Comparison of ENCODE assay signal across 9 mouse cellular contexts in the genomic region with DNA sequence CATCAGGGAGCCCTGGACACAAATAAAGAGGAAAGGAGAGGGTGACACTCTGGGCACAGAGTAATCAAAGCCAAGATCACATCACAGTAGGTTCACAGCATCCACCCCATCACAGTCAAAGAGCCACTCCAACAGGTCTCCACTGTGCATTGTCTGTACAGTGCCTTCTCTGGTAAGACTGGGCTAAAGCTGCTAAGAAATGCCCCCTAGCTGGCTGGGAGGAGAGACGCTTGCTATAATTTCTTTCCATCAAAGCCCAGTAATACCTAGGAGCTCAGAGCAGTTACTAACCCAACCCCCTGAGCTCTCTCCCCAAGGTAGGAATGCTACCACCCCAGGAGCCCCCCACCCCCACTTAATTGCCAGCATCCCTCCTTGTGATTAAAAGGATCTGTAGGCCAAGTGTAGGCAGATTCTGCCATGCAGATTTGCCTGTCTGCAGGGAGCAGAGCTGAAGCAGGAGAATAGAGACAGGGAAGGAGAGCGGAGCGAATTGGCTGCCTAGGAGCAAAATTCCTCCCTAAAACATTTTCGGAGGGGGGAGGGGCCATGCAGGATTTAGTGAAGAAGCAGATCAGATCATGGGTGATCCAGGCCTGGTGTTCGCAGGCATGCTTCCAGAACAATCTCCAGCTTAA. TPM values are rescaled to one million over a fixed set of nuclear protein-coding genes. Genes with fewer than 3 reads are reported as not detected.
DNase-seq lines count a peak whose midpoint lies in the region; ATAC-seq lines count a peak whose summit lies in the region.
"Had no signal": no experiment of that assay in that cellular context is flagged by ENCODE, and none has a peak within 500 bp of the region (broad histone marks: within the 10 kb centered on the region; RNA-seq: fewer than 3 reads in every experiment).

No protein-coding gene starts in this region.

- intact Hi-C loops in left cerebral cortex, postnatal 25 days (cut with DNase I): loop anchor here (10.0 kb wide), 1 partner anchor 370 kb away; no protein-coding TSS in a partner anchor
- intact Hi-C loops in left cerebral cortex, postnatal 4 days (cut with DNase I): loop anchor here (10.0 kb wide), 3 partner anchors 110 to 1610 kb away; no protein-coding TSS in a partner anchor

- no peaks in the 10 kb centered on the region for H3K27me3 ChIP-seq in hindbrain, embryonic 15.5 days
- H3K27me3 ChIP-seq in neural tube, embryonic 15.5 days (replicated peaks): no peaks in the 10 kb centered on the region; the same call in 1 of the 2 replicates

- no peaks in the 10 kb centered on the region for H3K9me3 ChIP-seq in hindbrain, embryonic 15.5 days
- H3K9me3 ChIP-seq in neural tube, embryonic 15.5 days (replicated peaks): no peaks in the 10 kb centered on the region
- H3K9me3 ChIP-seq: liver, embryonic 12.5 days had no signal

- H3K4me2 ChIP-seq in hindbrain, embryonic 15.5 days: peak overlapping the region; percentile 75
- H3K4me2 ChIP-seq in neural tube, embryonic 15.5 days: peak overlapping the region; percentile 77
- H3K4me2 ChIP-seq: liver, embryonic 12.5 days had no signal

- peak; percentile 37 to 40 for DNase-seq in cerebellum, postnatal 10 days
- no peak for DNase-seq in cerebellum, adult 9-11 months
- DNase-seq in left cerebral cortex, postnatal 25 days (ENCODE audit: low spot score in 2 of 2): peak; percentile 34 to 53
- no peak for DNase-seq in left cerebral cortex, postnatal 4 days
- DNase-seq in cerebellum, adult 8-10 months: no peak
- DNase-seq in gastrocnemius, adult 18-20 months (ENCODE audit: low spot score): no peak

- peak overlapping the region; percentile 62 for H3K27ac ChIP-seq in hindbrain, embryonic 15.5 days (replicated peaks)
- H3K27ac ChIP-seq in neural tube, embryonic 15.5 days (replicated peaks): peak overlapping the region; percentile 69
- H3K27ac ChIP-seq: liver, embryonic 12.5 days had no signal

- H3K4me1 ChIP-seq in hindbrain, embryonic 15.5 days (replicated peaks): peaks cover 58% of the 10 kb centered on the region
- H3K4me1 ChIP-seq in neural tube, embryonic 15.5 days: peaks cover 56% of the 10 kb centered on the region

- 10% methylated on average over 5 of the region's 5 CpGs for WGBS in hindbrain, embryonic 15.5 days
- 19% methylated on average over 5 of the region's 5 CpGs for WGBS in neural tube, embryonic 15.5 days

- H3K36me3 ChIP-seq in hindbrain, embryonic 15.5 days: no peaks in the 10 kb centered on the region
- no peaks in the 10 kb centered on the region for H3K36me3 ChIP-seq in neural tube, embryonic 15.5 days
- H3K36me3 ChIP-seq: liver, embryonic 12.5 days had no signal

- ATAC-seq in hindbrain, embryonic 15.5 days (ENCODE audit: low FRiP score, low read depth): no peak
- ATAC-seq in neural tube, embryonic 15.5 days (ENCODE audit: low FRiP score): no peak
- ATAC-seq: liver, embryonic 12.5 days had no signal

- H3K4me3 ChIP-seq in hindbrain, embryonic 15.5 days: peak overlapping the region; percentile 78
- H3K4me3 ChIP-seq in neural tube, embryonic 15.5 days (replicated peaks): peak overlapping the region; percentile 70
- H3K4me3 ChIP-seq: liver, embryonic 12.5 days had no signal

- peak overlapping the region; percentile 45 for H3K9ac ChIP-seq in hindbrain, embryonic 15.5 days
- H3K9ac ChIP-seq in neural tube, embryonic 15.5 days (replicated peaks): peak overlapping the region; percentile 45
- H3K9ac ChIP-seq: liver, embryonic 12.5 days had no signal

RNA-seq across cellular contexts. Expression of a gene that starts 3.6 kb away (rescaled TPM):
- 10 to 100 TPM; 67.6 to 71.8 TPM for total RNA-seq in left cerebral cortex, postnatal 25 days (2021)
- total RNA-seq in left cerebral cortex, postnatal 4 days (2021): 100 to 1,000 TPM; 112 to 116 TPM
- 17.1 and 17.5 TPM in 2 replicates for polyA plus RNA-seq in hindbrain, embryonic 15.5 days (2015; fragmentation: Nextera tagmentation; extraction: Ambion mirVana)
- 12.0 and 14.9 TPM in 2 replicates for polyA plus RNA-seq in neural tube, embryonic 15.5 days (2015; fragmentation: Nextera tagmentation; extraction: Ambion mirVana)
- total RNA-seq in gastrocnemius, adult 18-20 months (2021): 1 to 10 TPM; 2.1 to 2.6 TPM

Comparison
In these comparisons a context has a peak if more than half of its experiments do, and no peak if none do; other contexts are left out.
1. DNase-seq: peak in cerebellum, postnatal 10 days (2 of 2) and left cerebral cortex, postnatal 25 days (2 of 2); none in cerebellum, adult 9-11 months (single experiment), left cerebral cortex, postnatal 4 days (single experiment), cerebellum, adult 8-10 months (single experiment) and gastrocnemius, adult 18-20 months (single experiment).
2. RNA of a gene that starts 3.6 kb away (total RNA-seq): 112 to 116 TPM in left cerebral cortex, postnatal 4 days and 67.6 to 71.8 TPM in left cerebral cortex, postnatal 25 days; 2.1 to 2.6 TPM in gastrocnemius, adult 18-20 months; every median in the first group is over 10 times any median in the second.